Mouse (Mus musculus) layer of hippocampus, postnatal 36 days (tissue): ENCODE measurements at regions not wholly inside any gene's neighbourhood (a gene's known extent, or its start where the extent isn't known, plus 50 kb on each side); places are given as distances from the start of the nearest gene placed in this dataset.

Source experiments
- DNase-seq, 2 experiments: peaks; one replicate each; pipeline ENCODE4 v3.0.0; 2022

- peak; percentile 61 to 64 for DNase-seq
Observed at GRCm38 (mm10) chr8:118028061-118028850, 226.5 kb upstream of the Mphosph6 start.

GRCm38 (mm10) chr8:118023451-118023850 is 221.7 kb upstream of the Mphosph6 start:
- no peak for DNase-seq

- no peak for DNase-seq
Observed at GRCm38 (mm10) chr8:118021978-118022377, 220.2 kb upstream of the Mphosph6 start.

GRCm38 (mm10) chr8:118017261-118017660 is 215.5 kb upstream of the Mphosph6 start:
- DNase-seq, result no peak

- DNase-seq, result no peak
Observed at GRCm38 (mm10) chr8:118005186-118005585, 203.4 kb upstream of the Mphosph6 start.

- no peak for DNase-seq
Observed at GRCm38 (mm10) chr8:118004391-118004851, 202.7 kb upstream of the Mphosph6 start.

- no peak for DNase-seq
Observed at GRCm38 (mm10) chr8:118001138-118001537, 199.4 kb upstream of the Mphosph6 start.

- DNase-seq, result no peak
Observed at GRCm38 (mm10) chr8:117991826-117992225, 190.1 kb upstream of the Mphosph6 start.

- DNase-seq, result no peak
Observed at GRCm38 (mm10) chr8:117988781-117989180, 187.0 kb upstream of the Mphosph6 start.

- DNase-seq, result no peak
Observed at GRCm38 (mm10) chr8:117968306-117968705, 166.6 kb upstream of the Mphosph6 start.

GRCm38 (mm10) chr8:117966556-117966955 is 164.8 kb upstream of the Mphosph6 start:
- no peak for DNase-seq

GRCm38 (mm10) chr8:117963426-117963825 is 161.7 kb upstream of the Mphosph6 start:
- no peak for DNase-seq

GRCm38 (mm10) chr8:117962666-117963065 is 160.9 kb upstream of the Mphosph6 start:
- DNase-seq, result no peak

- DNase-seq, result no peak
Observed at GRCm38 (mm10) chr8:117959501-117959900, 157.8 kb upstream of the Mphosph6 start.

- no peak for DNase-seq
Observed at GRCm38 (mm10) chr8:117958914-117959313, 157.2 kb upstream of the Mphosph6 start.

GRCm38 (mm10) chr8:117951656-117952055 is 149.9 kb upstream of the Mphosph6 start:
- no peak for DNase-seq

- no peak for DNase-seq
Observed at GRCm38 (mm10) chr8:117946540-117946939, 144.8 kb upstream of the Mphosph6 start.

- DNase-seq, result no peak
Observed at GRCm38 (mm10) chr8:117934566-117935094, 132.9 kb upstream of the Mphosph6 start.

- no peak for DNase-seq
Observed at GRCm38 (mm10) chr8:117930687-117931086, 128.9 kb upstream of the Mphosph6 start.

GRCm38 (mm10) chr8:117929606-117930005 is 127.9 kb upstream of the Mphosph6 start:
- DNase-seq, result no peak

GRCm38 (mm10) chr8:117923296-117923695 is 121.6 kb upstream of the Mphosph6 start:
- DNase-seq, result no peak

- DNase-seq, result no peak
Observed at GRCm38 (mm10) chr8:117903052-117903451, 101.3 kb upstream of the Mphosph6 start.

GRCm38 (mm10) chr8:117899892-117900291 is 98.1 kb upstream of the Mphosph6 start:
- no peak for DNase-seq

GRCm38 (mm10) chr8:117898015-117898414 is 96.3 kb upstream of the Mphosph6 start:
- no peak for DNase-seq
